Mouse (Mus musculus): ENCODE measurements around the gene Abcf2. TPM values are rescaled to one million over a fixed set of nuclear protein-coding genes. Genes with fewer than 3 reads are reported as not detected.

Gene Abcf2
- total RNA-seq, 2 experiments from 2014 or later: 55.3 to 56.0 TPM

- intact Hi-C loops (cut with DNase I): no loop called here
- DNase-seq: no peak
Measured at GRCm38 (mm10) chr5:24535731-24536130, 41.5 kb downstream of the Abcf2 start.

DNA sequence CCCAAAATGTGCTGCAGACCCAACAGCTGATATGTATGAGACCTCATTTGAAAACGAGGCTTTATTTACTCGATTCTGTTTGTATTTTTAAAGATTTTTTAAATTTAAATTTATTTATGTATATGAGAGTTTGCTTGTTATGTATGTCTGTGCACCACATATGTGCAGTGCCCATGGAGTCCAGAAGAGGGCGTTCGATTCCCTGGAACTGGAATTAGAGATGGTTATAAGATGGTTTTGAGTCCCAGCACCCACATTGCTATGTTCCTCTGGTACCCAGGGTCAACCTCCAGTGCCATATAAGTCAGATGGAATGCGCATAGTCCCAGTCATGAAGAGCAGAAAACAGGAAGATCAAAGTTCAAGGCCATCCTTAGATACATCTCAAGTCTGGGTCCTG is 43.0 kb downstream of the Abcf2 start:
- DNase-seq: no peak
- intact Hi-C loops (cut with DNase I): loop anchor here (5.0 kb wide), 1 partner anchor 118 kb away; no protein-coding TSS in a partner anchor

DNA sequence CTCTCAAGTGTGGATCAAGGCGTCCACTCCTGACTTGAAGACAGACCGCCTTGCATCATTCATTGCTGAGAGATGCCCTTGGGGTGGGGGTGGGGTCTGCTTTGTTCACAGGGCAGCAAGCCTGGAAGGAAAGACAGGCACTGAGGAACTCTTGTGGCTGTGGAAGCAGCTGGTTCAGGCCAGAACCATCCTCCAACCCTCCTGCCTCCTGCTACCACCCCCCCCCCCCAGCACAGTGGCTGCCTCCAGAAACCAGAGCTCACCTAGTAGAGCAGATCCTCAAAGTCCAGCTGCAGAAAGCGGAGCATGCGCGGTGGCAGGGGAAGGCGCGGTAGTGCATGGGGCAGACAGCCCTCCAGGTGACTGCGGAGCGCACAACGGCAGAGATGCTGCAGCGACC is 43.9 kb downstream of the Abcf2 start:
- no peak for DNase-seq
- intact Hi-C loops (cut with DNase I): loop anchor here (5.0 kb wide), 1 partner anchor 119 kb away; no protein-coding TSS in a partner anchor

DNA sequence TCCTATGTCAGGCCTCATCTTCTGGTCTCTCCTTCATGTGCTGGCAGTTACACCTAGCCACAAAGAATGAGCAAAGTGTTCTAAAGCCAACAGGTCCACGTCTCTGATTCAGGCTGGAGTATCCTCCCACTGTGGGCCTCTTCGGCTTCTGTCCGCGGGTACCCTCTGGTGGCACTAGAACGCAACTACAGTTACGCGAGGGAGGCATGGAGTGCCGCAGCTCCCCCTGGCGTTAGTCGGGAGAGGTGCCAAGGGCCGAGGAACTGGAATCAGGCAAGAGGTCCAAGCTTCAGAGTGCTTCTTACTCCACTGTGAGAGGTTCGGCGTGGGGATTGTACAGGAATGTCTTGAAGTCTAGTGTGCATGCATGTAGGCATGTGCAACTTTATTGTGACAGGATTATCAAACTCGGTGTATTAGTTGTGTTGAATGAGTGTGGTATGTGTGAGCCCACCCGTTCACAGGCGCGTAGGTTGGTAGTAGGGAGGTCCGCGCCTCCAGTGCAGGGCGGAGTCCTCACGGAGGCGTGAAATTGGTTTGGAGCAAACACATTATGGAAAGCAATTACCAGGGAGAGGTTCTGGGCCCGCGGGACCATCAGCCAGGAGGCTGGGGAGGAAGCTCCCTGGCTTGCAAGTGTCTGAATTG is 47.1 kb downstream of the Abcf2 start:
- DNase-seq: peak; percentile 95
- intact Hi-C loops (cut with DNase I): loop anchor here (2.0 to 5.0 kb wide), 2 partner anchors 67 to 122 kb away; no protein-coding TSS in a partner anchor

GRCm38 (mm10) chr5:24527780-24528179 is 49.5 kb downstream of the Abcf2 start:
- intact Hi-C loops (cut with DNase I): no loop called here
- no peak for DNase-seq

DNA sequence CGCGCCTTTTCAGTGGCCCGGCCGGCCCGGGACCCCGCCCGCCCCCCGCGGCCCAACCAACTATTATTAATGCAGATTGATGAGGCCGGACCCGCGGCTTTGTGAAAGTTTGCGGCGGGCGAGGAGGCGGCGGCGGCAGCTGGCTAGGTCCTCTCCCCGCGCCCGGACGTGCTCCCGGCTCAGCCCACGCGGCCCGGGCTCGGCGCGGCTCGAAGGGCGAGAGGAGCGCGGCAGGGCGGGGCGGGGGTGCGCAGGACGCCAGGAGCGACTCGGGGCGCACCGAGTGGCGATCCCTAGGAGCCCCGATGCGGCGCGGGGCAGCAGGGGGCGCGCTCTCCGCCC is 50.4 kb downstream of the Abcf2 start, which contains the start of gene Gbx1:
Gene Gbx1, minus strand, starts transcription at position 314 of the 342 bp plus-strand sequence.
- peak in 1 of 2 experiments; percentile 38 for DNase-seq
- intact Hi-C loops (cut with DNase I): no loop called here

DNA sequence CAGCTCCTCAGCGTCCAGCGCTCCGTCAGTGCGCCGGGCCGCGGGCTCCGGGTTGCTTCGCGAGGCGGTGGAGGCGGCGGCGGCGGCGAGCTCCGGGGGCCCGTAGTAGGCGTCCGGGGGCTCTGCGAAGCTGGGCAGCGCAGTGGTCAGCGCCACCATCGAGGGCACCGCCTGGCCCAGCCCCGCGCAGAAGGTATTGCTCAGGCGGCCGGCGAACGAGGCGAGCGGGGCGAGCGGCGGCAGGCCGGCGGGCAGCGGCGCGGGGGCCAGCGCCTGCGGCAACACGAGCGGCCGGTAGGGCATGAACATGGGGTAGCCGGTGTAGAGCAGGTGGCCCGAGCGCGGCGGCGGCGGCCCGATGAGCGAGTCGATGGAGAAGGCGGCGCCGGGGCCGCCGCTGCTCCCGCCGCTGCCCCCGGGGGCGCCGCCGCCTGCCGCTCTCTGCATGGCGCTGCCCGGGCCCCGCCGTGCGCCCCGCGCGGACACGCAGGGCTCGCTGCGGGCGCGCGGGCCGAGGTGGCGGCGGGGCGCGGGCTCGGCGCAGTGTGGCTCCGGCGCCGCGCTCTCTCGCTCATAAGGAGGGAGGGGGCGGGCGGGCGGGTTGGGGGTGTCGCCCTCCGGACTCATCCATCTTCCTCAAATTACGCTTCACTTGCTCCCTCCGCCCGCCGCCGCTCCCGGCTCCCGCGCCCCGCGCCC is 50.9 kb downstream of the Abcf2 start:
- no peak for DNase-seq
- intact Hi-C loops (cut with DNase I): no loop called here

DNA sequence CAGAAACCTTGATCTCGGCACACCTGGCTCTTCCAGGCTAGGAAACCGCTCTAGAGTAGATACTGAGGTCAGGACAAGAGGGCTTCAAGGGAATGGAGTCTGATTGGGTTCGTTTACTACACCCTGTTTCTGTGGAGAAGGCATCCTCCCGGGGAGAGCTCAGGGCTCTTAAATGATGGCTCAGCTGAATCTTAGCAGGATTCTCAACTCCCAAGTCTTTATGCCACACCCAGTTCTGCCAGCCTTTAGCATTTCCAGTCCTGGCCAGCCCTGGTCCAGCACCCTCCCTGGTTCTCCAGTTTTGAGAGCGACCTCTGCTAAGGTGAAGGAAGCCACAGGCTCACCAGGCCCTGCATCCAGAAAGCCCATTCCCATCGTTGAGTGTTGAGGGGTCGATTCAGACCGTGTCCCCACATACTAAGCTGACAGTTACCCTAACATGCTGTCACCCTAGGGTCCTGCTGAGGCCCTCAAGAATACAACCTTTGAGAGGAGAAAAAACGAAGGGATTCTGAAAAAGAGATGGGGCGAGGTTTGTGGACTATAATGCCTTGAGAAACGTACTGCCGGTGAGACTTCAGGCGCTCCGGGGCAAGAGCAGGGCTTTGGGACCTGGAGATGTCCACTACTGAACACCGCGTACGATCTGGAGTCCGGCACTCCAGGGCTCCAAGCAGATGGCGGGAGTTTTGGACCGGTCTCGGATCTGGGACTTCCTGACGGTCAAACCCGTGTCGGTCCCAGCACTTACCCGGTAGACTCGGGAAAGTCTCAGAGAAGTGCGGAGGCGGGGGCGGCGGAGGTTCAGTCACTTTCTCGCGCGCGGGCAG is 51.7 kb downstream of the Abcf2 start:
- intact Hi-C loops (cut with DNase I): no loop called here
- DNase-seq: no peak

DNA sequence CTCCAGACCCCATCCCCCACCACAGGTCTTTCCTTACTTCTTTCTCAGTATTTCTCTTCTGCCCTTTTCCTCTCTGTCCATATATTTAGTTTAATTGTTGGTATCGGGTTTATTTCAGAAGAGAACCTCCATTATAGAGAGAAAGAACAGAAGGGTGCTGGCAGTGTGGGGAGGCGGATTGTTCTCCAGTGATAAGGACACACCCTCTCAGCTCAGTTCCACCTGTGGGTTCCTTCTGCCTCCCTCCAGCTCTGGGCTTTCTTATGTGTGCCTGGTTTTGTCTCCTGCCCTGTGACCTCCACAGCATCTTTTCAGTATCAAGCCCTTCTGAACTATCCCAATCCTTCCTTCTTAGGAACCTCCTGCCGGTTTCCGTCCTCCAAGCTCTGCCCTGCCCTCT is 52.7 kb downstream of the Abcf2 start:
- intact Hi-C loops (cut with DNase I): no loop called here
- no peak for DNase-seq

DNA sequence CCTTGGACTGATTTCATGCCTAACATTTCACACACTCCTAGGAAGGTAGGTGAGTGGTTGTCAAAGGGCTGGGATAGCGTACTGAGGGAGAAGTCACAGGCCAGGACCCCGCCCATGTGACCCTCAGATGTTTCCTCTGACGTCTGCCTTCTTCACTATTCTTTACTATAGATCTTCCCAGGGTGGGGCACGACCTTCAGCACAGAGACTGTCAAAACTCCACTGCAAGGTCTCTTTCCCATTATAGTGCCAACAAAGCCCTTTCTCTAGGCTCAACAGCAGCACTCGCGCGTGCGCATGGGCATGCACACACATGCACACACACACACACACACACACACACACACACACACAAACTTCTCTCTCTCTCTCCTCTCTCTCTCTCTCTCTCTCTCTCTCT is 53.5 kb downstream of the Abcf2 start:
- intact Hi-C loops (cut with DNase I): no loop called here

DNA sequence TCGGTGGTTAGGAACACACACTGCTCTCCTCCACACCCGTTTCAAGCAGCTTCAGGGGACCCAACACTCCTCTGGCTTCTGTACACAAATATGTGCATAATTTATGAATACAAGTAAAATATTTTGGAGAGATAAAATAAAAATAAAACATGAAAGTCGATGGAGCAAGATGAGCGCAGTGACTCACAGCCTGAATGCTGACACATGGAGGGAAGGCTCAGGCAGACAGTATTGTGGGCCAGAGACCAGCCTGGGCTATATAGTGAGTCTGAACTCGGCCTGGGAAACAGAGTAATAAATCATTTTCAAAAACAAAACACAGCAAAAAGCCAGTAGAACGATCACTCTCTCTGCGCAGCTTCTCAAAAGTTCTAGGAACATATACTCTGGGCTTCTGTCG is 55.9 kb downstream of the Abcf2 start:
- intact Hi-C loops (cut with DNase I): no loop called here
- no peak for DNase-seq

More for the DNA sequence above, 53.5 kb downstream of the Abcf2 start:
- DNase-seq: no peak

Small RNA genes within 50 kb of the gene (microRNA-seq; reads per million reads assigned to microRNA genes)
- 252 to 297 reads per million in 2 experiments for gene Mir671 (ENCODE audit: borderline number of aligned reads in 2 of 2)

Other genes with a start within 250 kb of the Abcf2 start
- 10 to 100 TPM; 56.3 to 72.6 TPM for gene Kcnh2, start 225.9 kb downstream of the Abcf2 start, total RNA-seq (2021)
- gene Nos3, start 212.7 kb downstream of the Abcf2 start, total RNA-seq (2021): 10 to 100 TPM; 23.7 to 26.2 TPM
- under 1 TPM; 0.27 to 0.75 TPM for gene Atg9b, start 185.3 kb downstream of the Abcf2 start, total RNA-seq (2021)
- gene Abcb8, start 183.8 kb downstream of the Abcf2 start, total RNA-seq (2021): 10 to 100 TPM; 83.7 to 84.9 TPM
- not detected for gene Asic3, start 164.1 kb downstream of the Abcf2 start, total RNA-seq (2021)
- gene Cdk5, start 153.9 kb downstream of the Abcf2 start, total RNA-seq (2021): 10 to 100 TPM; 22.5 to 23.0 TPM
- 10 to 100 TPM; 29.2 to 35.1 TPM for gene Slc4a2, start 153.6 kb downstream of the Abcf2 start, total RNA-seq (2021)
- gene Fastk, start 132.2 kb downstream of the Abcf2 start, total RNA-seq (2021): 100 to 1,000 TPM; 288 to 310 TPM
- gene Tmub1, start 129.6 kb downstream of the Abcf2 start, total RNA-seq (2021): 10 to 100 TPM; 11.7 to 12.1 TPM
- 10 to 100 TPM; 83.6 to 91.1 TPM for gene Agap3, start 125.3 kb downstream of the Abcf2 start, total RNA-seq (2021)
- not detected for gene Gbx1, start 50.3 kb downstream of the Abcf2 start, total RNA-seq (2021)
- gene Asb10, start 36.5 kb downstream of the Abcf2 start, total RNA-seq (2021): 10 to 100 TPM; 73.0 to 82.3 TPM
- gene 4931409K22Rik, start 20.7 kb downstream of the Abcf2 start, total RNA-seq (2021): not detected
- gene Chpf2, start 9.3 kb upstream of the Abcf2 start, total RNA-seq (2021): 10 to 100 TPM; 10.8 to 11.6 TPM
- gene Smarcd3, start 46.9 kb upstream of the Abcf2 start, total RNA-seq (2021): 10 to 100 TPM; 63.2 to 64.5 TPM
- gene Nub1, start 108.1 kb upstream of the Abcf2 start, total RNA-seq (2021): 10 to 100 TPM; 38.0 to 39.3 TPM
- gene Wdr86, start 153.3 kb upstream of the Abcf2 start, total RNA-seq (2021): under 1 TPM; 0.49 to 0.53 TPM
- gene Crygn, start 180.5 kb upstream of the Abcf2 start, total RNA-seq (2021): not detected